Mouse (Mus musculus) hindbrain, embryonic 14.5 days (tissue): Measurements from ENCODE around the gene Rora. TPM values are rescaled to one million over a fixed set of nuclear protein-coding genes. Genes with fewer than 3 reads are reported as not detected.

Source experiments
- ATAC-seq: fragments of 200-750 bp; cut with Nextera tagmentation; 2 replicates; pipeline ENCODE4 v1.8.0; 2017; ENCODE audit warnings: moderate number of reproducible peaks, mild to moderate bottlenecking, moderate TSS enrichment, moderate library complexity; ENCODE audit not compliant: low FRiP score
- DNase-seq: peaks from one replicate; pipeline ENCODE4 v3.0.0-alpha.2; 2015; ENCODE audit warnings: low spot score
- H3K27ac ChIP-seq: fragments of 300-500 bp; sonication (generic); 2 replicates; pipeline ENCODE4 v1.5.1; 2014; ENCODE audit warnings: mild to moderate bottlenecking, moderate library complexity
- H3K27me3 ChIP-seq: fragments of 300-500 bp; sonication (generic); 2 replicates; pipeline ENCODE4 v1.6.1; 2014; ENCODE audit warnings: mild to moderate bottlenecking, low read length, mixed read lengths; ENCODE audit not compliant: control insufficient read depth, insufficient read depth
- H3K36me3 ChIP-seq: fragments of 300-500 bp; sonication (generic); replicated peaks from 2 replicates; pipeline ENCODE4 v1.6.1; 2014; ENCODE audit not compliant: control insufficient read depth, insufficient read depth
- H3K4me1 ChIP-seq: fragments of 300-500 bp; sonication (generic); replicated peaks from 2 replicates; pipeline ENCODE4 v1.6.1; 2014; ENCODE audit warnings: antibody characterized with exemption, low read length, mixed read lengths; ENCODE audit not compliant: control insufficient read depth, insufficient read depth
- H3K4me2 ChIP-seq: fragments of 300-500 bp; sonication (generic); replicated peaks from 2 replicates; pipeline ENCODE4 v1.6.1; 2014; ENCODE audit warnings: mild to moderate bottlenecking, moderate library complexity
- H3K4me3 ChIP-seq: fragments of 300-500 bp; sonication (generic); replicated peaks from 2 replicates; pipeline ENCODE4 v1.5.1; 2014; ENCODE audit warnings: mild to moderate bottlenecking, low read length
- H3K9ac ChIP-seq: fragments of 300-500 bp; sonication (generic); 2 replicates; pipeline ENCODE4 v1.6.1; 2014
- H3K9me3 ChIP-seq: fragments of 300-500 bp; sonication (generic); 2 replicates; pipeline ENCODE4 v1.6.1; 2016; ENCODE audit warnings: low read length; ENCODE audit not compliant: control insufficient read depth
- WGBS: fragments of 180-500 bp; shearing (Covaris S2); extraction: QIAGEN DNeasy Blood & Tissue Kit; methylation state at CpG from one replicate; pipeline ENCODE4 v1.1.7; 2014; 5-methylcytosine and 5-hydroxymethylcytosine counted together
- polyA plus RNA-seq: library from polyadenylated mRNA; unstranded; fragments of >200 nt; fragmentation: Nextera tagmentation; extraction: Ambion mirVana; gene quantifications from 2 replicates; pipeline ENCODE4 v1.2.1, GENCODE M21; 2014

The Rora gene
- polyA plus RNA-seq, 1 experiment from 2014 or later = 22.0 TPM

- Histone ChIP-seq H3K9me3 (no peaks in the 10 kb centered on the region), H3K36me3 (no peaks in the 10 kb centered on the region), H3K4me1 (no peaks in the 10 kb centered on the region), H3K27ac (no peak overlapping the region), H3K9ac (no peak overlapping the region), H3K4me3 (no peak overlapping the region), H3K27me3 (no peaks in the 10 kb centered on the region), H3K4me2 (no peak overlapping the region)
- ATAC-seq (no peak), DNase-seq (no peak)
- 73% methylated on average over 2 of the region's 2 CpGs for WGBS
Measured at GRCm38 (mm10) chr9:68993881-68994280, 340.3 kb downstream of the Rora start.

DNA sequence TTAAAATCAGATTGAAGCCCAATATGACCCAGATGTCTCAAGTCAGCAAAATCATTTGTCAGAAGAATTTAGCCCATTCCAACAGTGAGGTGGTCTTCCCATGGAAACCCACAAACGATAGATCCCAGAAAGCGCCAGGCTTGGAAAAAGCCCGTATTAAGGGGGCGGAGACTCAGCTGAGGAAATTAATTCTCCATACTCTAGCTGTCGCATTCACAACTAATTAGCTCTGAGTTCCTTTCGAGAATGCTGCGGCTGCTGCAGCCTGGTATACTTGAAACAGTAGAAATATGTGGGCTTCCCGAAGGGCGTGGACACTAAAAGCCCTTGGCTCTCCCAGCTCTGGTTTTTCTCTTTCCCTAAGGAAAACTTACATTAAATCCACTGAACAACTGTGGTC, 345.4 kb downstream of the Rora start:
- no peaks in the 10 kb centered on the region for H3K4me1 ChIP-seq
- no peaks in the 10 kb centered on the region for H3K27me3 ChIP-seq
- H3K4me3 ChIP-seq = no peak overlapping the region
- ATAC-seq = no peak
- 80% methylated on average over 9 of the region's 9 CpGs for WGBS
- H3K4me2 ChIP-seq = no peak overlapping the region
- H3K9me3 ChIP-seq = no peaks in the 10 kb centered on the region
- H3K9ac ChIP-seq = no peak overlapping the region
- no peak for DNase-seq
- H3K27ac ChIP-seq = no peak overlapping the region
- H3K36me3 ChIP-seq = no peaks in the 10 kb centered on the region

DNA sequence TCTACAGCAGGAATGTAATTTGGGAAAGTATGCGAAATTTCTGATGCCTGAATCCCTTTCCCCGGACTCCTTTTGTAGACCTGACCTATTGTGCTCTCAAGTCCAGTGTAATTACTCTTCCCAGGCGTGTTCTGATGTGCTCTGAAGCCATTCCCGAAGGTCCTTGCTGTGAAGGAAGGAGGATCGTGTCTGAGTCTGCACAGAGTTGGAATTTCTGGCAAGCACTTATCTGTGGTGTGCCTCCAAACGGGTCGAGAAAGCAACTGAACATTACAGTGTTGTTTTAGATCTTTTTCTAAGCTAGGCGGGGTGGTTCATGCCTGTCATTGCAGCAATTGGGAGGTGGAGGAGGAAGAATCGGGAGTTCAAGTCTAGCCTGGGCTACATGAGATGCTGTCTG, 350.9 kb downstream of the Rora start:
- no peak for DNase-seq
- Histone ChIP-seq H3K9me3 (no peaks in the 10 kb centered on the region), H3K27ac (no peak overlapping the region), H3K36me3 (no peaks in the 10 kb centered on the region), H3K27me3 (no peaks in the 10 kb centered on the region), H3K4me3 (no peak overlapping the region), H3K4me1 (no peaks in the 10 kb centered on the region), H3K9ac (no peak overlapping the region), H3K4me2 (no peak overlapping the region)
- WGBS = 80% methylated on average over 9 of the region's 9 CpGs
- no peak for ATAC-seq

GRCm38 (mm10) chr9:69006666-69007065, 353.1 kb downstream of the Rora start:
- ATAC-seq (no peak), DNase-seq (no peak)
- no peaks in the 10 kb centered on the region for H3K36me3 ChIP-seq
- no peak overlapping the region for H3K27ac ChIP-seq
- 80% methylated on average over 3 of the region's 3 CpGs for WGBS
- H3K4me2 ChIP-seq = no peak overlapping the region
- H3K9ac ChIP-seq = no peak overlapping the region
- H3K4me1 ChIP-seq = no peaks in the 10 kb centered on the region
- no peaks in the 10 kb centered on the region for H3K27me3 ChIP-seq
- H3K4me3 ChIP-seq = no peak overlapping the region
- no peaks in the 10 kb centered on the region for H3K9me3 ChIP-seq

- ATAC-seq = no peak
- WGBS = 75% methylated on average over 2 of the region's 2 CpGs
Measured at GRCm38 (mm10) chr9:69008706-69009105, 355.1 kb downstream of the Rora start.

DNA sequence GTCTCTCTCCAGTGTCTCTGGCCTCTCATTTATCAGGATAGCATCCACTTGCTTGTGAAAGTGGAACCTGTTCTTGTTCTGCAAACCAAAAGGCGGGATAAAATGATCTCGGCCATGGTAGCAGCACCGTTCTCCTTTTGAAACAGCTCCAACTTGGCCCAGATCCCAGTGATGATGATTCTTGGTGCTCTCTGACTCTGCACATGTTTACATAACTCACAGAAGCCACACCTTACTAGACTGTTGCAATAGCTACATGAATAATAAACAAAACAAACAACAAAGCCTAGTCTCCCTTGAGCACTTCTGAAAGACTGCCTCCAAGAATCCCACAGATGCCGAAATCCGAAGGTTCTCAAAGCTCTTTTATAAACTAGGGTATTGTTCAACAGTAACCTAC, 357.3 kb downstream of the Rora start:
- Histone ChIP-seq H3K27me3 (no peaks in the 10 kb centered on the region), H3K4me2 (no peak overlapping the region)
- 68% methylated on average over 5 of the region's 5 CpGs for WGBS

More at GRCm38 (mm10) chr9:69008706-69009105, 355.1 kb downstream of the Rora start:
- Histone ChIP-seq H3K4me1 (no peaks in the 10 kb centered on the region), H3K9ac (no peak overlapping the region), H3K27ac (no peak overlapping the region), H3K4me3 (no peak overlapping the region), H3K9me3 (no peaks in the 10 kb centered on the region), H3K36me3 (no peaks in the 10 kb centered on the region), H3K27me3 (no peaks in the 10 kb centered on the region), H3K4me2 (no peak overlapping the region)
- no peak for DNase-seq

DNA sequence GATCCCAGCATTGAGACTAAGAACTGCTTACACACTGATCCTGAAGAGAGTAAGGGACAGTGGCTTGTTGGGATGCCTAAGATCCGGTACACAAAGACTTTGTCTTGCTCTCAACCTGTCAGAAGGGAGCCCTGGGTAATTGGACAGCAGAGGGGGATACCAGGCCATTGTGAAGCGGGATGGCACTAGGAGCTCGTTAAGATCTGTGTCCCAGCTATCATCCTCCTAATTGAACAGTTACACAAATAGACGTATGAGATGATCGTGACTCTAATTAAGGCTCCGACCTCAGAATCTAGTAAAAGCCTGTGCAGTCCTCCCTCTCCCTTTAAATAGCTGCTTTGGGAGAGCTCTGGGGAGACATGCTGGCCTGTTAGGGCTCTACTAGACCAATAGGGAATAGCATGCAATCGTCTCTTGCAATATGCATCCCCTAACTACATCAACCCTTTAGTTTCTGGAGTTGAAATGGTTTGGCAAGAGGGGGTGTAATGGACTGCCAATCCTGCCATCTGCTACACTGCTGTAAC, 359.7 kb downstream of the Rora start:
- H3K9ac ChIP-seq = no peak overlapping the region
- no peak overlapping the region for H3K4me3 ChIP-seq
- no peaks in the 10 kb centered on the region for H3K9me3 ChIP-seq
- WGBS = 78% methylated on average over 7 of the region's 7 CpGs
- no peak overlapping the region for H3K4me2 ChIP-seq
- H3K27ac ChIP-seq = no peak overlapping the region
- DNase-seq (no peak), ATAC-seq (no peak)
- H3K4me1 ChIP-seq = no peaks in the 10 kb centered on the region
- no peaks in the 10 kb centered on the region for H3K36me3 ChIP-seq
- no peaks in the 10 kb centered on the region for H3K27me3 ChIP-seq

More for the DNA sequence above, 357.3 kb downstream of the Rora start:
- no peaks in the 10 kb centered on the region for H3K36me3 ChIP-seq
- no peaks in the 10 kb centered on the region for H3K9me3 ChIP-seq
- no peak overlapping the region for H3K9ac ChIP-seq
- ATAC-seq (no peak), DNase-seq (no peak)
- H3K4me3 ChIP-seq = no peak overlapping the region
- H3K4me1 ChIP-seq = no peaks in the 10 kb centered on the region
- no peak overlapping the region for H3K27ac ChIP-seq

DNA sequence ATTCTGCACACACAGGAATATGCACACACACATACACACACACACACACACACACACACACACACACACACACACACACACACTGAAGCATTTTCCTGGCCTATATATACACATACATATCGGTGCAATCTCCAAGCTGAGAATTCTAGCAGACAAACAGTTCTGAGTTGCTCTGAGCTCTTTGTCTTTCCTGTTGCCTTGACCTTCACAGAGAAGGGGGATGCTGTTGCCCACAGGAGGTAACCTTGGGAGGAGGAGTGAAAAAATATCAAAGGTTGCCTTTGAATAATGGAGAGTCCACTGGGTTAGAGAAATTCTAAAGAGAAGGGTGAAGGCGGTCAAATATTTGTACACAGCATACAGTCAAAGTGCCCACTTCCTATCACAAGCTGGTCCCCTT, 360.6 kb downstream of the Rora start:
- H3K27me3 ChIP-seq = no peaks in the 10 kb centered on the region
- no peaks in the 10 kb centered on the region for H3K4me1 ChIP-seq
- no peaks in the 10 kb centered on the region for H3K36me3 ChIP-seq
- no peaks in the 10 kb centered on the region for H3K9me3 ChIP-seq
- 90% methylated on average over 2 of the region's 2 CpGs for WGBS
- no peak overlapping the region for H3K27ac ChIP-seq
- no peak for DNase-seq
- H3K4me2 ChIP-seq = no peak overlapping the region
- no peak for ATAC-seq
- H3K4me3 ChIP-seq = no peak overlapping the region
- no peak overlapping the region for H3K9ac ChIP-seq

- ATAC-seq = no peak
- no peaks in the 10 kb centered on the region for H3K36me3 ChIP-seq
- no peak overlapping the region for H3K9ac ChIP-seq
- no peaks in the 10 kb centered on the region for H3K27me3 ChIP-seq
- no peak overlapping the region for H3K4me3 ChIP-seq
- no peak overlapping the region for H3K27ac ChIP-seq
- no peak for DNase-seq
- WGBS = 89% methylated on average over 4 of the region's 4 CpGs
- no peaks in the 10 kb centered on the region for H3K9me3 ChIP-seq
- H3K4me1 ChIP-seq = no peaks in the 10 kb centered on the region
- H3K4me2 ChIP-seq = no peak overlapping the region
Measured at GRCm38 (mm10) chr9:69020381-69020780, 366.8 kb downstream of the Rora start.

GRCm38 (mm10) chr9:69021482-69021881, 367.9 kb downstream of the Rora start:
- Histone ChIP-seq H3K4me2 (no peak overlapping the region), H3K27ac (no peak overlapping the region), H3K9me3 (no peaks in the 10 kb centered on the region), H3K27me3 (no peaks in the 10 kb centered on the region), H3K9ac (no peak overlapping the region), H3K4me3 (no peak overlapping the region), H3K36me3 (no peaks in the 10 kb centered on the region), H3K4me1 (no peaks in the 10 kb centered on the region)
- 72% methylated on average over 1 of the region's 1 CpGs for WGBS
- DNase-seq (no peak), ATAC-seq (no peak)
